8 mouse cellular contexts compared by ENCODE assay signal in genomic region chr2:22338269-22338857, GRCm38 (mm10).
DNase-seq lines count a peak whose midpoint lies in the region; ATAC-seq lines count a peak whose summit lies in the region.

No protein-coding gene starts in this region.

- WGBS in forebrain, embryonic 12.5 days, result 3% methylated on average over 19 of the region's 32 CpGs
- whole genome bisulfite sequencing in hindbrain, embryonic 15.5 days, result 2% methylated on average over 23 of the region's 32 CpGs
- WGBS in liver, embryonic 11.5 days, result 11% methylated on average over 25 of the region's 32 CpGs

- H3K4me1 ChIP-seq in forebrain, embryonic 12.5 days, result peaks cover 8% of the 10 kb centered on the region
- peaks cover 11% of the 10 kb centered on the region; the same call in 1 of the 2 replicates for H3K4me1 ChIP-seq in hindbrain, embryonic 15.5 days (replicated peaks)
- H3K4me1 ChIP-seq in liver, embryonic 11.5 days (replicated peaks; ENCODE audit: control insufficient read depth, insufficient read depth, low read length), result no peaks in the 10 kb centered on the region

- H3K9ac ChIP-seq in forebrain, embryonic 12.5 days, result peak overlapping the region; percentile 54
- H3K9ac ChIP-seq in hindbrain, embryonic 15.5 days, result peak overlapping the region; percentile 39
- H3K9ac ChIP-seq in liver, embryonic 11.5 days (ENCODE audit: low read depth, low read length), result no peak overlapping the region

- no peaks in the 10 kb centered on the region for H3K36me3 ChIP-seq in forebrain, embryonic 12.5 days (replicated peaks)
- H3K36me3 ChIP-seq in hindbrain, embryonic 15.5 days, result no peaks in the 10 kb centered on the region
- H3K36me3 ChIP-seq in liver, embryonic 11.5 days (ENCODE audit: control insufficient read depth, insufficient read depth, low read length), result no peaks in the 10 kb centered on the region

- no peaks in the 10 kb centered on the region for H3K27me3 ChIP-seq in forebrain, embryonic 12.5 days
- H3K27me3 ChIP-seq in hindbrain, embryonic 15.5 days, result no peaks in the 10 kb centered on the region
- H3K27me3 ChIP-seq in liver, embryonic 11.5 days (replicated peaks; ENCODE audit: control insufficient read depth, insufficient read depth, low read length), result no peaks in the 10 kb centered on the region

- peak overlapping the region; percentile 46 for H3K4me3 ChIP-seq in forebrain, embryonic 12.5 days (replicated peaks)
- H3K4me3 ChIP-seq in hindbrain, embryonic 15.5 days, result peak overlapping the region; percentile 41
- peak overlapping the region; percentile 30 for H3K4me3 ChIP-seq in liver, embryonic 11.5 days (ENCODE audit: low read depth, low read length)

- no peaks in the 10 kb centered on the region for H3K9me3 ChIP-seq in forebrain, embryonic 12.5 days
- H3K9me3 ChIP-seq in hindbrain, embryonic 15.5 days, result no peaks in the 10 kb centered on the region
- H3K9me3 ChIP-seq in liver, embryonic 11.5 days (ENCODE audit: control insufficient read depth, low read length), result no peaks in the 10 kb centered on the region

- H3K4me2 ChIP-seq in forebrain, embryonic 12.5 days, result peak overlapping the region; percentile 77
- H3K4me2 ChIP-seq in hindbrain, embryonic 15.5 days, result peak overlapping the region; percentile 86
- H3K4me2 ChIP-seq in liver, embryonic 11.5 days, result peak overlapping the region; percentile 63

- peak; percentile 10 to 17 for DNase-seq in layer of hippocampus, postnatal 10 days (ENCODE audit: low spot score in 2 of 2)
- no peak for DNase-seq in layer of hippocampus, adult 8-10 months (ENCODE audit: low spot score in 2 of 2)
- peak; percentile 20 for DNase-seq in brain, embryonic 18.5 days (ENCODE audit: low read depth, low spot score)
- DNase-seq in liver, embryonic 11.5 days (ENCODE audit: low spot score), result peak; percentile 36
- peak; percentile 84 for DNase-seq in retina, postnatal 1 day

- peak overlapping the region; percentile 46; the same call in 1 of the 2 replicates for H3K27ac ChIP-seq in forebrain, embryonic 12.5 days
- H3K27ac ChIP-seq in hindbrain, embryonic 15.5 days (replicated peaks), result peak overlapping the region; percentile 61
- H3K27ac ChIP-seq in liver, embryonic 11.5 days (ENCODE audit: low read depth, low read length), result no peak overlapping the region

- ATAC-seq in forebrain, embryonic 12.5 days (ENCODE audit: low FRiP score), result peak; percentile 89
- ATAC-seq in hindbrain, embryonic 15.5 days (ENCODE audit: low FRiP score, low read depth), result peak; percentile 89
- peak; percentile 62; the same call in 1 of the 2 replicates for ATAC-seq in liver, embryonic 11.5 days (replicated peaks; ENCODE audit: low FRiP score)
- no peak for ATAC-seq in granulocyte monocyte progenitor cell, adult 5-6 weeks (replicated peaks; ENCODE audit: poor library complexity, severe bottlenecking)

Comparison
In these comparisons a context has a peak if more than half of its experiments do, and no peak if none do; other contexts are left out.
1. DNase-seq: peak in layer of hippocampus, postnatal 10 days (2 of 2), brain, embryonic 18.5 days (single experiment), liver, embryonic 11.5 days (single experiment) and retina, postnatal 1 day (single experiment); none in layer of hippocampus, adult 8-10 months (0 of 2).
2. Peak in every context shown above with its lines, with median percentiles within 50 percentile points of each other: H3K4me2 ChIP-seq and H3K4me3 ChIP-seq.